Comparison of ENCODE assay signal across 8 mouse cellular contexts in genomic region chr11:52314102-52314793, GRCm38 (mm10). TPM values are rescaled to one million over a fixed set of nuclear protein-coding genes. Genes with fewer than 3 reads are reported as not detected.
DNase-seq lines count a peak whose midpoint lies in the region; ATAC-seq and TF ChIP-seq lines count a peak whose summit lies in the region.

No protein-coding gene starts in this region.

- no peak for DNase-seq in layer of hippocampus, adult 2 months (ENCODE audit: low spot score in 2 of 2)
- DNase-seq in layer of hippocampus, postnatal 25 days (ENCODE audit: extremely low spot score in 1 of 2, low spot score in 1 of 2): no peak
- peak; percentile 21 for DNase-seq in skeletal muscle tissue, adult 2 months (ENCODE audit: low read depth, low spot score)
- DNase-seq in layer of hippocampus, adult 9-10 months (ENCODE audit: low spot score): no peak
- DNase-seq in left cerebral cortex, adult 8-10 months (ENCODE audit: low spot score in 2 of 2): no peak
- DNase-seq in left cerebral cortex, postnatal 4 days: no peak

- H3K4me1 ChIP-seq in kidney, embryonic 16.5 days (ENCODE audit: insufficient read depth, low read length): no peaks in the 10 kb centered on the region

- intact Hi-C loops in left cerebral cortex, postnatal 4 days (cut with DNase I): no loop called here

- no peaks in the 10 kb centered on the region for H3K36me3 ChIP-seq in kidney, embryonic 16.5 days (ENCODE audit: insufficient read depth, low read length)

- no peaks in the 10 kb centered on the region for H3K27me3 ChIP-seq in kidney, embryonic 16.5 days (ENCODE audit: insufficient read depth, low read length)

- peak overlapping the region; percentile 31 for H3K4me2 ChIP-seq in kidney, embryonic 16.5 days (replicated peaks; ENCODE audit: low read depth, low read length)

- TF ChIP-seq CTCF in layer of hippocampus, adult 2 months (conservative IDR thresholded peaks at IDR 0.05): peak; percentile 43

- no peak overlapping the region for H3K9ac ChIP-seq in kidney, embryonic 16.5 days (replicated peaks; ENCODE audit: low read length)

- no peak overlapping the region for H3K27ac ChIP-seq in layer of hippocampus, adult 2 months
- no peak overlapping the region for H3K27ac ChIP-seq in kidney, embryonic 16.5 days (ENCODE audit: low read length)

- ATAC-seq in common myeloid progenitor, adult 5-6 weeks (replicated peaks; ENCODE audit: low read depth, poor library complexity, severe bottlenecking): peak; percentile 15; the same call in 1 of the 2 replicates
- 0 out of 2 replicates have a peak, but pooled peaks have one; percentile 31 for ATAC-seq in kidney, embryonic 16.5 days (ENCODE audit: low FRiP score, low TSS enrichment)

- WGBS in kidney, embryonic 16.5 days: 12% methylated on average over 26 of the region's 26 CpGs

- no peaks in the 10 kb centered on the region for H3K9me3 ChIP-seq in kidney, embryonic 16.5 days (ENCODE audit: low read length)

- H3K4me3 ChIP-seq in layer of hippocampus, adult 2 months: no peak overlapping the region
- H3K4me3 ChIP-seq in kidney, embryonic 16.5 days (ENCODE audit: low read length): no peak overlapping the region

RNA-seq across cellular contexts. Expression of gene Tcf7, which starts 31.4 kb away (rescaled TPM):
- 1 to 10 TPM; 2.9 TPM for total RNA-seq in layer of hippocampus, adult 2 months (2021)
- 1 to 10 TPM; 3.2 to 3.4 TPM for total RNA-seq in layer of hippocampus, postnatal 25 days (2021)
- total RNA-seq in common myeloid progenitor, adult 5-6 weeks (2017): 1.2 TPM in 2 replicates
- polyA plus RNA-seq in kidney, embryonic 16.5 days (2015; fragmentation: Nextera tagmentation; extraction: Ambion mirVana): 5.6 and 7.1 TPM in 2 replicates
- 1 to 10 TPM; 5.9 to 6.6 (median 6.3) TPM for total RNA-seq in left cerebral cortex, adult 8-10 months (2022)
- total RNA-seq in left cerebral cortex, postnatal 4 days (2021): 1 to 10 TPM; 6.9 to 7.3 TPM

RNA-seq across cellular contexts. Expression of gene Vdac1, which starts 46.4 kb away (rescaled TPM):
- total RNA-seq in layer of hippocampus, adult 2 months (2021): 100 to 1,000 TPM; 513 to 524 TPM
- total RNA-seq in layer of hippocampus, postnatal 25 days (2021): 100 to 1,000 TPM; 529 to 579 TPM
- 230 and 274 TPM in 2 replicates for total RNA-seq in common myeloid progenitor, adult 5-6 weeks (2017)
- 407 and 427 TPM in 2 replicates for polyA plus RNA-seq in kidney, embryonic 16.5 days (2015; fragmentation: Nextera tagmentation; extraction: Ambion mirVana)
- total RNA-seq in left cerebral cortex, adult 8-10 months (2022): 100 to 1,000 TPM; 535 to 581 (median 570) TPM
- total RNA-seq in left cerebral cortex, postnatal 4 days (2021): 100 to 1,000 TPM; 438 to 456 TPM
